Mouse (Mus musculus): ENCODE results near the gene Map10. TPM values are rescaled to one million over a fixed set of nuclear protein-coding genes. Genes with fewer than 3 reads are reported as not detected.

The Map10 gene
- polyA plus RNA-seq, 1 experiment from 2014 or later: 8.8 TPM

GRCm38 (mm10) chr8:125699391-125700025, 29.9 kb downstream of the Map10 start:
- 76% methylated on average over 6 of the region's 6 CpGs for WGBS
- H3K36me3 ChIP-seq (ENCODE audit: poor library complexity, severe bottlenecking): no peaks in the 10 kb centered on the region
- H3K27ac ChIP-seq: no peak overlapping the region
- H3K4me3 ChIP-seq: no peak overlapping the region
- no peak overlapping the region for H3K9ac ChIP-seq
- no peak overlapping the region for H3K4me2 ChIP-seq
- peaks cover 13% of the 10 kb centered on the region for H3K4me1 ChIP-seq
- ATAC-seq: no peak
- H3K9me3 ChIP-seq (replicated peaks): no peaks in the 10 kb centered on the region; the same call in 1 of the 2 replicates
- H3K27me3 ChIP-seq: no peaks in the 10 kb centered on the region

- 77% methylated on average over 7 of the region's 7 CpGs for WGBS
- no peak overlapping the region for H3K27ac ChIP-seq
- no peak for ATAC-seq
These were observed 30.8 kb downstream of the Map10 start for GRCm38 (mm10) chr8:125700407-125700806.

GRCm38 (mm10) chr8:125702868-125703473, 33.4 kb downstream of the Map10 start:
- ATAC-seq: peak; percentile 88
- WGBS: 56% methylated on average over 15 of the region's 15 CpGs
- peak overlapping the region; percentile 15 for H3K27ac ChIP-seq
- no peak overlapping the region for H3K4me2 ChIP-seq
- H3K9me3 ChIP-seq (replicated peaks): no peaks in the 10 kb centered on the region; the same call in 1 of the 2 replicates
- H3K9ac ChIP-seq: no peak overlapping the region
- H3K4me3 ChIP-seq: no peak overlapping the region
- H3K36me3 ChIP-seq (ENCODE audit: poor library complexity, severe bottlenecking): no peaks in the 10 kb centered on the region
- H3K27me3 ChIP-seq: no peaks in the 10 kb centered on the region
- peaks cover 19% of the 10 kb centered on the region for H3K4me1 ChIP-seq

More at GRCm38 (mm10) chr8:125700407-125700806, 30.8 kb downstream of the Map10 start:
- Histone ChIP-seq H3K36me3 (ENCODE audit: poor library complexity, severe bottlenecking) (no peaks in the 10 kb centered on the region), H3K4me2 (no peak overlapping the region), H3K4me1 (peaks cover 13% of the 10 kb centered on the region), H3K4me3 (no peak overlapping the region), H3K27me3 (no peaks in the 10 kb centered on the region), H3K9me3 (replicated peaks) (no peaks in the 10 kb centered on the region; the same call in 1 of the 2 replicates), H3K9ac (no peak overlapping the region)

GRCm38 (mm10) chr8:125704434-125704833, 34.8 kb downstream of the Map10 start:
- ATAC-seq: no peak
- Histone ChIP-seq H3K4me1 (peaks cover 19% of the 10 kb centered on the region), H3K4me2 (no peak overlapping the region), H3K9me3 (replicated peaks) (no peaks in the 10 kb centered on the region), H3K27me3 (no peaks in the 10 kb centered on the region), H3K9ac (no peak overlapping the region), H3K27ac (no peak overlapping the region), H3K4me3 (no peak overlapping the region), H3K36me3 (ENCODE audit: poor library complexity, severe bottlenecking) (no peaks in the 10 kb centered on the region)
- WGBS: 83% methylated on average over 6 of the region's 6 CpGs

- no peak overlapping the region for H3K4me2 ChIP-seq
- ATAC-seq: no peak
- H3K27ac ChIP-seq: no peak overlapping the region
- no peaks in the 10 kb centered on the region for H3K36me3 ChIP-seq (ENCODE audit: poor library complexity, severe bottlenecking)
- H3K9ac ChIP-seq: no peak overlapping the region
- 73% methylated on average over 7 of the region's 7 CpGs for WGBS
- H3K27me3 ChIP-seq: no peaks in the 10 kb centered on the region
- no peaks in the 10 kb centered on the region for H3K9me3 ChIP-seq (replicated peaks)
- no peak overlapping the region for H3K4me3 ChIP-seq
- H3K4me1 ChIP-seq: peaks cover 19% of the 10 kb centered on the region
These were observed 36.2 kb downstream of the Map10 start for GRCm38 (mm10) chr8:125705816-125706215.

- no peaks in the 10 kb centered on the region for H3K9me3 ChIP-seq (replicated peaks)
- WGBS: 88% methylated on average over 5 of the region's 5 CpGs
- no peak overlapping the region for H3K27ac ChIP-seq
- no peak for ATAC-seq
- no peaks in the 10 kb centered on the region for H3K27me3 ChIP-seq
- no peaks in the 10 kb centered on the region for H3K36me3 ChIP-seq (ENCODE audit: poor library complexity, severe bottlenecking)
- no peak overlapping the region for H3K4me2 ChIP-seq
- 0 out of 2 replicates have a peak, but pooled peaks cover 5% of the 10 kb centered on the region for H3K4me1 ChIP-seq
- H3K4me3 ChIP-seq: no peak overlapping the region
- H3K9ac ChIP-seq: no peak overlapping the region
These were observed 39.6 kb downstream of the Map10 start for GRCm38 (mm10) chr8:125709171-125709570.

GRCm38 (mm10) chr8:125711514-125711913, 41.9 kb downstream of the Map10 start:
- Histone ChIP-seq H3K4me2 (no peak overlapping the region), H3K9ac (no peak overlapping the region), H3K27me3 (no peaks in the 10 kb centered on the region), H3K4me3 (no peak overlapping the region), H3K9me3 (replicated peaks) (no peaks in the 10 kb centered on the region), H3K4me1 (peaks cover 6% of the 10 kb centered on the region), H3K27ac (no peak overlapping the region), H3K36me3 (ENCODE audit: poor library complexity, severe bottlenecking) (no peaks in the 10 kb centered on the region)
- no peak for ATAC-seq
- 91% methylated on average over 5 of the region's 5 CpGs for WGBS

- 45% methylated on average over 4 of the region's 4 CpGs for WGBS
- Histone ChIP-seq H3K4me3 (no peak overlapping the region), H3K9me3 (replicated peaks) (no peaks in the 10 kb centered on the region), H3K27me3 (no peaks in the 10 kb centered on the region), H3K4me1 (peaks cover 8% of the 10 kb centered on the region), H3K27ac (peak overlapping the region; percentile 31; the same call in 1 of the 2 replicates), H3K9ac (no peak overlapping the region), H3K4me2 (no peak overlapping the region), H3K36me3 (ENCODE audit: poor library complexity, severe bottlenecking) (no peaks in the 10 kb centered on the region)
- ATAC-seq: no peak
These were observed 46.6 kb downstream of the Map10 start for GRCm38 (mm10) chr8:125716211-125716610.

- no peaks in the 10 kb centered on the region for H3K9me3 ChIP-seq (replicated peaks)
- H3K27ac ChIP-seq: peak overlapping the region; percentile 31; the same call in 1 of the 2 replicates
- no peak overlapping the region for H3K4me2 ChIP-seq
- ATAC-seq: no peak
- peaks cover 8% of the 10 kb centered on the region for H3K4me1 ChIP-seq
- H3K9ac ChIP-seq: no peak overlapping the region
- H3K27me3 ChIP-seq: no peaks in the 10 kb centered on the region
- no peak overlapping the region for H3K4me3 ChIP-seq
- no peaks in the 10 kb centered on the region for H3K36me3 ChIP-seq (ENCODE audit: poor library complexity, severe bottlenecking)
- 41% methylated on average over 7 of the region's 7 CpGs for WGBS
These were observed 47.0 kb downstream of the Map10 start for GRCm38 (mm10) chr8:125716613-125717012.

- peaks cover 8% of the 10 kb centered on the region for H3K4me1 ChIP-seq
- H3K9ac ChIP-seq: no peak overlapping the region
- no peaks in the 10 kb centered on the region for H3K9me3 ChIP-seq (replicated peaks)
- no peak overlapping the region for H3K4me3 ChIP-seq
- H3K4me2 ChIP-seq: no peak overlapping the region
- H3K27me3 ChIP-seq: no peaks in the 10 kb centered on the region
- 62% methylated on average over 4 of the region's 4 CpGs for WGBS
- no peak for ATAC-seq
- no peak overlapping the region for H3K27ac ChIP-seq
- H3K36me3 ChIP-seq (ENCODE audit: poor library complexity, severe bottlenecking): no peaks in the 10 kb centered on the region
These were observed 49.3 kb downstream of the Map10 start for GRCm38 (mm10) chr8:125718914-125719313.

GRCm38 (mm10) chr8:125722675-125723074, 53.1 kb downstream of the Map10 start:
- no peaks in the 10 kb centered on the region for H3K36me3 ChIP-seq (ENCODE audit: poor library complexity, severe bottlenecking)
- WGBS: 94% methylated on average over 7 of the region's 7 CpGs
- no peak overlapping the region for H3K27ac ChIP-seq
- no peaks in the 10 kb centered on the region for H3K27me3 ChIP-seq
- no peaks in the 10 kb centered on the region for H3K9me3 ChIP-seq (replicated peaks)
- no peak overlapping the region for H3K4me3 ChIP-seq
- ATAC-seq: no peak
- H3K9ac ChIP-seq: no peak overlapping the region
- no peaks in the 10 kb centered on the region for H3K4me1 ChIP-seq
- no peak overlapping the region for H3K4me2 ChIP-seq
